Mouse (Mus musculus): ENCODE measurements around the gene Stkld1. TPM values are rescaled to one million over a fixed set of nuclear protein-coding genes. Genes with fewer than 3 reads are reported as not detected.
"Not testable (repeated sequence)": the region's sequence is repeated elsewhere in the genome, so short reads cannot be mapped to it uniquely, and the experiment has no call there.

Stkld1 gene
- 0.17 and 0.22 TPM in 2 replicates for polyA plus RNA-seq (2016; fragmentation: Nextera tagmentation; extraction: Ambion mirVana)

DNA sequence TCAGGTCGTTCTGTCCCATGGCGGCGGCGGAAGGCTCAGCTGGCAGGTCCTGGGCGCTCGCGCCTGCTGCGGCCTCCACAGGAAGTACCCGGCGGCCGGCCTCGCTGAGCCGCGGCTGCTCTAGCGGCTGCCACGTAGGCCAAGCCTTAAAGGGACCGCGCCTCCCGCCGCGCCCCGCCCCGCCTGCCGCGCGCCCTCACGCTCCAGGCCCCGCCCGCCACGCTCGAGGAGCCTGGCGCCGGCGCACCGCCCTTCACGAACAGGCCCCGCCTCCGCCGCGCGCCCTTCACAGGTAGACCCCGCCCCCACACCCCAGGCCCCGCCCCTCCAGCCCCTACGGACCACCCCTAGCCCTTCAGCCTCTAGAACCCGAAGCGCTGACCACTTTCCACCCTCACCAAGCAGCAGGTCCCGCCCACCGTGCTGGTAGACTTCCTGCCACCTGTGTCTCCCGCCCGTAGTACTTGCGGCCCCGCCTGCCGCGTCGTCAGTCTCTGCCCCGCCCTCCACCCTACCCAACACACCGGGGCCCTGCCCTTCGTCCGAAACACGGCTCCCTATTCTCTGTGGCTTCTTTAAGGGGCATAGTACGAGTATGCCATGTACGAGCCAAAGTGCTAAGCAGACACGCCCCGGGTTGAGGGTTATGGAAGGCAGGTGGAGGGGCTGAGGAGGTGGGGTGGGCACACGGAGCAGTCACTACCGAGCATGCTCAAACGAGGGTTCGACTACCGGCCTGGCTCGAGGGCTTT lies at the start of gene Stkld1, which contains the start of gene Surf4:
Gene Stkld1, plus strand, starts transcription at position 744 of the 752 bp plus-strand sequence.
Gene Surf4, minus strand, starts transcription at position 625 of the 752 bp plus-strand sequence.
- WGBS: 1% methylated on average over 46 of the region's 70 CpGs
- Histone ChIP-seq H3K4me3 (peak within 1 kb of the TSS; percentile 70), H3K4me2 (replicated peaks) (peak within 1 kb of the TSS; percentile 77), H3K36me3 (peaks cover 23% of the 10 kb centered on the region), H3K4me1 (peaks cover 21% of the 10 kb centered on the region), H3K27me3 (no peaks in the 10 kb centered on the region), H3K27ac (peak within 1 kb of the TSS; percentile 76), H3K9me3 (replicated peaks) (no peaks in the 10 kb centered on the region), H3K9ac (peak within 1 kb of the TSS; percentile 98)
- peak; percentile 95 for ATAC-seq (ENCODE audit: low FRiP score)

DNA sequence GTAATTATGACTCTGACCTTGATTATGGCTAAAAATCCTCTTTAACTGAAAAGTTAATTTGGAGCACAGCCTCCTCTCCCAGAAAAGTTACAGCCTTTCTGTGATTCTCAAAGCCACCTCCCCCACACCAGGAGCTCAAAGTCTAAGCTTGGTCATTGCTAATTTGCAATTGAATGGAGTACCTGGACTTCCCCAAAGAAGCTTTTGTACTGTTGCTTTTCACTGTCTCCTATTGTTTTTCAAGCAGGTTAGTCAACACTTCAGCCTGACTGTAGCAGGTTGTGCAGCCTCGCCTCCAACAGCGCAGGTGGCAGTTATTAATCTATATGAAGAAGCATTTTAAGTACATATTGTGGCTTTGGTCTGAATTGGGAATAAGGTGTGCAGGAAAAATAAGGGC lies 48.3 kb upstream of the Stkld1 start:
- not testable (repeated sequence) for H3K4me2 ChIP-seq (replicated peaks); H3K9me3 ChIP-seq (replicated peaks); H3K4me1 ChIP-seq; H3K27ac ChIP-seq; H3K27me3 ChIP-seq; H3K9ac ChIP-seq; ATAC-seq (ENCODE audit: low FRiP score); H3K4me3 ChIP-seq
- peaks cover 28% of the 10 kb centered on the region for H3K36me3 ChIP-seq
- 79% methylated on average over 2 of the region's 2 CpGs for WGBS

DNA sequence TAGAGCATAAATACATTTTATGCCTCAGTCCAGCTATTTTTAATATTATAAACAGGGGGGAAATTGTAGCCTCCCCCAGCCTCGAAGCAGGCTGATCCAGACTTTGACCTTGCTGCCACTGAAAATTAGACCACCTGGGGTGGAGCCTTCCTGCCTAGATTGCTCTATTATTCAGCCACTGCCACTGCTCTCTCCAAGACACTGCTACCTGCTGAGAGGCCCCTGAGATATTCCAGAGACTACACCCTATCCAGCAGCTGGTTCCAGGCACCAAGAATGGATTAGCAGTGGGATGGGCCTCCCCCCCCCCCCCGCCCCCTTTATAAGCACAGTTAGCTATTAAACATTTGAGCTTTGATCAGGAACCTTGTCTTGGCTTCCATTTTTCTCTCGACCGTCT lies 47.7 kb upstream of the Stkld1 start:
- not testable (repeated sequence) for H3K27ac ChIP-seq; H3K27me3 ChIP-seq; H3K9me3 ChIP-seq (replicated peaks); ATAC-seq (ENCODE audit: low FRiP score); H3K4me1 ChIP-seq; H3K4me2 ChIP-seq (replicated peaks); H3K4me3 ChIP-seq; H3K9ac ChIP-seq
- peaks cover 33% of the 10 kb centered on the region for H3K36me3 ChIP-seq
- WGBS: 57% methylated on average over 4 of the region's 4 CpGs

DNA sequence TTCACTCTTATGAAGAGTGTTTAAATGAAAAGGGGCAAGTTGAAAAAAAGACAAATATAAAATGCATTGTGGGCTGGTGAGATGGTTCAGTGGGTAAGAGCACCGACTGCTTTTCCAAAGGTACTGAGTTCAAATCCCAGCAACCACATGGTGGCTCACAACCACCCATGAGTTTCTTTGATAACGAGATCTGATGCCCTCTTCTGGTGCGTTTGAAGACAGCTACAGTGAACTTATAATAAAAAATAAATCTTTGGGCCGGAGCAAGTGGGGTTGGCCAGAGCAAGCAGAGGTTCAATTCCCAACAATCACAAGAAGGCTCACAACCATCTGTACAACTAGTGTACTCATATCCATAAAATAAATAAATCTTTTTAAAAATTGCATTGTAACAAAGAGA lies 37.9 kb upstream of the Stkld1 start:
- peaks cover 3% of the 10 kb centered on the region for H3K4me1 ChIP-seq
- no peak overlapping the region for H3K4me3 ChIP-seq
- peaks cover 83% of the 10 kb centered on the region for H3K36me3 ChIP-seq
- H3K27me3 ChIP-seq: no peaks in the 10 kb centered on the region
- no peak overlapping the region for H3K27ac ChIP-seq
- H3K4me2 ChIP-seq (replicated peaks): no peak overlapping the region
- no peak for ATAC-seq (ENCODE audit: low FRiP score)
- WGBS: 92% methylated on average over 4 of the region's 4 CpGs
- no peaks in the 10 kb centered on the region for H3K9me3 ChIP-seq (replicated peaks)
- no peak overlapping the region for H3K9ac ChIP-seq

DNA sequence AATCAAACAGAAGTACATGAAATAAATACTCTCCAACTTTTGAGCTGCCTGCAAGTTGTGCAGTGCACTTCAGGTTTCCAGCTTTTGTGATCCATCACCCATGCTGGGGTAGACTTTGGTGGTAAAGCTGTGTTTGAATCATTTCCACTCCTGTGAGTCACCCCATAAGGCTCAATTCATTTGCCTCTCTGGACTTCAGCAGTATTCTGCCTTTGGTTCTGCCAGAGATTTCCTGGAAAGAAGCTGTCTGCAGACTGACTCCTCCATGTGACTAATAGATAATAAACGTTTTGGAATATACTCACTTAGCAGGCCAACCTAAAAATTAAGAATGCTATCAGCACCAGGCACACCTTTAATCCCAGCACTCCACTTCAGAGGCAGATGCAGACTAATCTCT lies 33.1 kb upstream of the Stkld1 start:
- no peak for ATAC-seq (ENCODE audit: low FRiP score)
- Histone ChIP-seq H3K9ac (no peak overlapping the region), H3K4me3 (no peak overlapping the region), H3K27me3 (no peaks in the 10 kb centered on the region), H3K36me3 (peaks cover 49% of the 10 kb centered on the region), H3K4me1 (peaks cover 26% of the 10 kb centered on the region), H3K4me2 (replicated peaks) (no peak overlapping the region), H3K27ac (no peak overlapping the region), H3K9me3 (replicated peaks) (no peaks in the 10 kb centered on the region)
- 87% methylated on average over 1 of the region's 1 CpGs for WGBS

DNA sequence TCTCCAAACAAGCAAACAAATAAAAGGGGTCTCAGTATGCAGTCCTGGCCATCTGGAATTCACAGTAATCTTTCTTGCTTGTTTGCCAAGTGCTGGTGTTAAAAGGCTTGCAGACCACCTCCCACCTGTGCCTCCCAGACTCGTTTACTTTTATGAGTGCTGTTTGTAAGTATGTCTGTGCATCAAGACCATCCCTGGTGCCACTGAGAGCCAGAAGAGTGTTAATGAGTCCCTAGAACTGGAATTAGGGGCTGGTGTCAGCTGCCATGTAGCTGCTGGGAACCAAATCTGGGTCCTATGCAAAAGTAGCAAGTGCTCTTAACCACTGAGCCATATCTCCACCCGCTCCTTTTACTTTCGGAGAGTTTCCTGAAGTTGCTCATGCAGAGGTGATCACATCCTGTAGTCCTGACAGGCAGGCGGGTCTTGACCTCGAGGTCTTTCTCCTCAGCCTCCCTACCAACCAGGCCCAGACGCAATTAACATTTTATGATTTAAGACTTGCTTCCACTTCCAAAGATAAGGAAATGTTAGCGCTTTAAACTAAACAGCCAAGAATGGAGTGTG lies 31.9 kb upstream of the Stkld1 start:
- 17% methylated on average over 7 of the region's 7 CpGs for WGBS
- Histone ChIP-seq H3K36me3 (peaks cover 48% of the 10 kb centered on the region), H3K9me3 (replicated peaks) (no peaks in the 10 kb centered on the region), H3K27ac (peak overlapping the region; percentile 91; the same call in 1 of the 2 replicates), H3K4me3 (peak overlapping the region; percentile 84), H3K4me2 (replicated peaks) (peak overlapping the region; percentile 77), H3K27me3 (no peaks in the 10 kb centered on the region), H3K4me1 (peaks cover 26% of the 10 kb centered on the region), H3K9ac (peak overlapping the region; percentile 87)
- ATAC-seq (ENCODE audit: low FRiP score): no peak

DNA sequence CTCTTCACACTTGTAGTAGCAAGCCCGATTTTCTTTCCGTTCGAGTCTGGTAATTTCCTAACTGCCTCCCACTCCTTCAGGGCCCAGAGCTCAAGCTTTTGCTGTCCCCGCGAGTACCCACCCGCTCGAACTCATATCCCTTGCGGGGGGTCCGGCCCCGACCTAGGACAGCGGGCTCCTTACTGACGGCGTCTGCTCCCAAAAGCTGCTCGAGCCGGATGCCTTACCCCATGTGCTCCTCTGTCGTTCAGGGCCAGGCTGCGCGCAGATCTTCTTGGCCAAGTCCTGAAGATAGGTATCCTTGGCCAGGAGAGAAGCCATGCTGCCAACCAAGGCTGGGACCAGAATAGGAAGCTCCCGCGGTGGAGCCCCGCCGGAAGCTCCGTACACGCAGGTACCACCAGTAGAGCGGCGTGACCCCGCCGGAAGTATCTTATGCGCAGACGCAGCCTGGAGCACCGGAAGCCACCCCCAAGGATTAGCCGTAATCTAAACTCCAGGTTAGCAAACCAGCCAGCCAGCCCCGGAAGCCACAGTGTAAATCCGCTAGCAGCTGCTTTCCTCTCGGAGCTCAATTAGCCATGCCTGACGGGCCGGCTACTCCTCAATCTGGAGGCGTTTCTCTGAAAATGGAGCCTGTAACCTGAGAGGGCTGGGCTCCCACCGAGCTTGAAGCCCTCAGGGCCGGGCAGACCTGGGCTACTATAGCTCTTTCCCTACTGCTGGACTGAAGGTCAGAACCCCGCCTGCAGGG lies 31.2 kb upstream of the Stkld1 start, which contains the start of gene Surf6:
Gene Surf6, minus strand, starts transcription at position 413 of the 754 bp plus-strand sequence.
- Histone ChIP-seq H3K27ac (peak within 1 kb of the TSS; percentile 91), H3K9ac (peak within 1 kb of the TSS; percentile 87), H3K36me3 (peaks cover 47% of the 10 kb centered on the region), H3K9me3 (replicated peaks) (no peaks in the 10 kb centered on the region), H3K4me3 (peak within 1 kb of the TSS; percentile 84), H3K4me2 (replicated peaks) (peak within 1 kb of the TSS; percentile 77), H3K4me1 (peaks cover 26% of the 10 kb centered on the region), H3K27me3 (no peaks in the 10 kb centered on the region)
- under 1% methylated on average over 41 of the region's 41 CpGs for WGBS
- peak; percentile 94 for ATAC-seq (ENCODE audit: low FRiP score)

DNA sequence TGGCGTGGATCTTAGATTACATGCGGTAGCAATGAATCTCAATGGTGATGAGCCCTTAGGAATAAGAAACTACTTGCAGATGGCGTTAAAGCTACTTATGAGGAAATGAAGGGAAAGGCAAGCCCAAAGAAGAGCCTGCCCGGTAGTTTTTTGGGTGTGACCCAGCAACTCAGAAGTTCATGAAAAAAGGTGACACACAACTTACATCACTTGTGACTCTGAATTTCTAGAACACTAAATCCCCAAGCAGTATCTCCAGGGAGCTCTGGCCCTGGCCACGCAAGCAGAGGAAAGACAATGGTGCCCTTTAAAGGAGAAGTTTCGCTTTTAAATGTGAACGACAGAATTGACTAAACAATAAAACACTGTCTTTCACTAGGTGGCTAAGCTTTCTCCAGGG lies 30.5 kb upstream of the Stkld1 start:
- Histone ChIP-seq H3K4me1 (peaks cover 29% of the 10 kb centered on the region), H3K27me3 (no peaks in the 10 kb centered on the region), H3K27ac (peak overlapping the region; percentile 91), H3K9ac (peak overlapping the region; percentile 87), H3K4me2 (replicated peaks) (peak overlapping the region; percentile 77), H3K4me3 (peak overlapping the region; percentile 84), H3K36me3 (peaks cover 47% of the 10 kb centered on the region), H3K9me3 (replicated peaks) (no peaks in the 10 kb centered on the region)
- ATAC-seq (ENCODE audit: low FRiP score): no peak
- 10% methylated on average over 7 of the region's 7 CpGs for WGBS

DNA sequence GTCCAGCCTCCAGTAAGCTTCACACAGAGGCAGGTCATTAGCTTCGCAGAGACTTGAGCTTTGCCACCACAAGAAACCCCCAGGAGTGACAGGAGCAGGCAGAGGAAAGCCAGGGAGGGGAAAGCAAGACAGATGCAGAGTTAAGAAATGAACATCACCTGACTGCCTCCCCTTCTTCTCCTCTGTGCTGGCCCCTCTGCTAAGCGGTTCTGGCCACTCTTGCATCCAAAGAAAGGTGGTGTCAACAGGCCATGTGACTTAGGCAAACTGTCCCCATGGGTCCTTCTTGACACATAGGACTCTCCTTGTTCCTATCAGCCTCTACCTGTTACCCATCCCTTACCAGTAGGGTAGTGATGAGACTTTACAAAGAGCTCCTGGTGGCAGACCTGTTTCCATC lies 27.9 kb upstream of the Stkld1 start:
- H3K4me1 ChIP-seq: peaks cover 41% of the 10 kb centered on the region
- no peak overlapping the region for H3K4me2 ChIP-seq (replicated peaks)
- no peak overlapping the region for H3K27ac ChIP-seq

DNA sequence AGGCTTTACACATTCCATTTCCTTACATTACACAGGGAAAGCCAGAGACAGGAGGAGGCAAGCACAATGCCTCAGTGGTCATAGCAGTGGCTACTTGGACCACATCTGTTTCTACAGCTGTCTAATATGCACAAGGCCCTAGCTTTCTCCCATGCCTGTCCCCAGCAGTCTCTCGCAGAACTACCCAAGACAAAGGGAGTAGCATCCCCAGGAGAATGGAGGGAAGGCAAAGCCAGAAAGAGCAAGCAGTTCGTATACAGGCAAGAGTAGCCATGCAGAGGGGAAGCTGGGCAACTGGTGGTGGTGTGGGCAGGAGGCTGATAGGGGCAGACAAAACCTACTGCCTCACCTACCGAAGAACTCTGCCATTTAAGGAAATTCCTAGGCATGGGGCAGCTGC lies 27.4 kb upstream of the Stkld1 start:
- WGBS: 92% methylated on average over 3 of the region's 3 CpGs
- no peaks in the 10 kb centered on the region for H3K9me3 ChIP-seq (replicated peaks)
- H3K27ac ChIP-seq: no peak overlapping the region
- H3K4me2 ChIP-seq (replicated peaks): no peak overlapping the region
- no peak overlapping the region for H3K9ac ChIP-seq
- H3K36me3 ChIP-seq: peaks cover 33% of the 10 kb centered on the region
- ATAC-seq (ENCODE audit: low FRiP score): no peak
- H3K4me1 ChIP-seq: peaks cover 37% of the 10 kb centered on the region
- no peak overlapping the region for H3K4me3 ChIP-seq
- no peaks in the 10 kb centered on the region for H3K27me3 ChIP-seq

More for the DNA sequence above, 27.9 kb upstream of the Stkld1 start:
- ATAC-seq (ENCODE audit: low FRiP score): no peak
- no peaks in the 10 kb centered on the region for H3K9me3 ChIP-seq (replicated peaks)
- H3K9ac ChIP-seq: no peak overlapping the region
- peaks cover 33% of the 10 kb centered on the region for H3K36me3 ChIP-seq
- H3K27me3 ChIP-seq: no peaks in the 10 kb centered on the region
- WGBS: 88% methylated on average over 2 of the region's 2 CpGs
- no peak overlapping the region for H3K4me3 ChIP-seq

DNA sequence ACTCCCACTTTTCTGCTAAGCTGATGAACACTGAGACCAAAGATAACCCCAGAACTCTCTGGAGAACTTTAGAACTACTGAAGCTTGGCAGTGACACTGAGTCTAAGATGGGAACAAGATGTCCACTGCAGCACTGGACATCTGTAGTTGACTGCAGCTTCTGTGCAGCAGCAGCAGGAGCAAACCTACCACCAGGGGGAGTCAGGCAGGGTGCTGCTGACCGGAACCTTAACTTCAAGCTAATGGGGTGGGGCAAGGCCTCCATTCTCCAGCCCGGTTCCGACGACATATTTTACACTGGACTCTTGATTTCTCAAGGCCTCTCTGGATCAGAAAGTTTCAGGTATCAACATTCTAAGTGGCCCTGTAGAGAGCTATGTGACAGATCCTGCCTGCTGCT lies 26.7 kb upstream of the Stkld1 start:
- no peaks in the 10 kb centered on the region for H3K9me3 ChIP-seq (replicated peaks)
- H3K4me2 ChIP-seq (replicated peaks): no peak overlapping the region
- no peaks in the 10 kb centered on the region for H3K27me3 ChIP-seq
- no peak for ATAC-seq (ENCODE audit: low FRiP score)
- H3K4me1 ChIP-seq: peaks cover 37% of the 10 kb centered on the region
- 0 out of 2 replicates have a peak overlapping the region, but pooled peaks have one; percentile 15 for H3K9ac ChIP-seq
- H3K27ac ChIP-seq: no peak overlapping the region
- no peak overlapping the region for H3K4me3 ChIP-seq
- 71% methylated on average over 4 of the region's 4 CpGs for WGBS
- H3K36me3 ChIP-seq: peaks cover 40% of the 10 kb centered on the region

DNA sequence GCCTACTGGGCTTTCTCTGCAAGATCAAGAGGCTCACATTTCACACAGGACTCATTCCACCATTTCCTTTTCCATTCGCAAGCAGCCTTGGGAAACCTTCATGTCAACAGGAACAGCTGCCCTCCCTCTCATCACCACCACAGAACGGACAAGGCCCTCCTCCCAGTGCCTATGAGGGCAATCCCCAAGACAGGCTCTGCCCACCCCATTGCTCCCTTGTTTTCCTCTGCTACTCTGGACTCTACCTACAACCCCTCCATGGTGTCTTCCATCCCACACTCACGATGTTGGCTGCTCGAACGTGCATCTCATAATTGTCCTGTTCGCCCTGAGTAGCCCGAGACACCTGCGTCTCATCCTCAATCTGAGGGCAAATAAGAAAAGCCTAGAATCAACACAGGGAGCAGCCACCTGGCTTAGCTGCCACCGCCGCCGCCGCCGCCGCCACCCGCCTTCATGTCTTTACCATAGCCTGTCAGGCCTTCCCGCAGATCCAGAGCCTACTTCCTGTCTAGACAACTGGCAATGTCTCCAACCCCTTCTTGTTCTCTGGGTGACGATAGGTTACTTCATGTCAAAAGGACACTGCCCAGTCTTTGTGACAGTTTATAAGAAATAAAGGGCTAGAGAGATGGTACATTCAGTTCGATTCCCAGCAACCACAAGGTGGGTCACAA lies 25.0 kb upstream of the Stkld1 start:
- Histone ChIP-seq H3K9me3 (replicated peaks) (no peaks in the 10 kb centered on the region), H3K4me1 (peaks cover 35% of the 10 kb centered on the region), H3K27me3 (no peaks in the 10 kb centered on the region), H3K27ac (no peak overlapping the region), H3K4me2 (replicated peaks) (peak overlapping the region; percentile 78), H3K4me3 (peak overlapping the region; percentile 90), H3K36me3 (peaks cover 56% of the 10 kb centered on the region), H3K9ac (peak overlapping the region; percentile 87)
- WGBS: 87% methylated on average over 18 of the region's 18 CpGs
- no peak for ATAC-seq (ENCODE audit: low FRiP score)

All from hindbrain, embryonic 12.5 days (tissue).